Mouse (Mus musculus): ENCODE data around the gene Abcc6. TPM values are rescaled to one million over a fixed set of nuclear protein-coding genes. Genes with fewer than 3 reads are reported as not detected.
"Not testable (repeated sequence)": the region's sequence is repeated elsewhere in the genome, so short reads cannot be mapped to it uniquely, and the experiment has no call there.

Gene Abcc6
- polyA plus RNA-seq, 2 experiments from 2014 or later, result not detected

- no peak for ATAC-seq
Observed at GRCm38 (mm10) chr7:46025436-46025835, 4.7 kb downstream of the Abcc6 start.

- ATAC-seq, result no peak
Observed at GRCm38 (mm10) chr7:46021951-46022350, 8.2 kb downstream of the Abcc6 start.

GRCm38 (mm10) chr7:46019594-46019993 is 10.5 kb downstream of the Abcc6 start:
- no peak for ATAC-seq

GRCm38 (mm10) chr7:46013266-46014010 is 16.7 kb downstream of the Abcc6 start:
- ATAC-seq, result no peak

GRCm38 (mm10) chr7:46012121-46012520 is 18.0 kb downstream of the Abcc6 start:
- ATAC-seq, result no peak

- peak; percentile 58 for ATAC-seq
Observed at GRCm38 (mm10) chr7:46009578-46009977, 20.5 kb downstream of the Abcc6 start.

- no peak for ATAC-seq
Observed at GRCm38 (mm10) chr7:46002748-46003147, 27.4 kb downstream of the Abcc6 start.

GRCm38 (mm10) chr7:46000577-46000976 is 29.5 kb downstream of the Abcc6 start:
- no peak for ATAC-seq

GRCm38 (mm10) chr7:45992470-45992869 is 37.6 kb downstream of the Abcc6 start:
- no peak for ATAC-seq

- no peak for ATAC-seq
Observed at GRCm38 (mm10) chr7:45988344-45988743, 41.8 kb downstream of the Abcc6 start.

GRCm38 (mm10) chr7:45986893-45987292 is 43.2 kb downstream of the Abcc6 start:
- ATAC-seq, result no peak

- ATAC-seq, result no peak
Observed at GRCm38 (mm10) chr7:45981612-45982011, 48.5 kb downstream of the Abcc6 start.

GRCm38 (mm10) chr7:45974512-45974911 is 55.6 kb downstream of the Abcc6 start:
- ATAC-seq, result no peak

- ATAC-seq, result no peak
Observed at GRCm38 (mm10) chr7:45974103-45974502, 56.0 kb downstream of the Abcc6 start.

- no peak for ATAC-seq
Observed at GRCm38 (mm10) chr7:45973271-45973687, 56.8 kb downstream of the Abcc6 start.

GRCm38 (mm10) chr7:45971831-45972723 is 58.0 kb downstream of the Abcc6 start:
- ATAC-seq, result no peak

- ATAC-seq, result no peak
Observed at GRCm38 (mm10) chr7:45956611-45957010, 73.5 kb downstream of the Abcc6 start.

- no peak for ATAC-seq
Observed at GRCm38 (mm10) chr7:45949061-45949460, 81.0 kb downstream of the Abcc6 start.

GRCm38 (mm10) chr7:45943280-45943679 is 86.8 kb downstream of the Abcc6 start:
- peak; percentile 23 for ATAC-seq

- no peak for ATAC-seq
Observed at GRCm38 (mm10) chr7:45941986-45942385, 88.1 kb downstream of the Abcc6 start.

- no peak for ATAC-seq
Observed at GRCm38 (mm10) chr7:45939836-45940235, 90.3 kb downstream of the Abcc6 start.

GRCm38 (mm10) chr7:45935114-45935513 is 95.0 kb downstream of the Abcc6 start:
- peak; percentile 87 for ATAC-seq

- not testable (repeated sequence) for ATAC-seq
Observed at GRCm38 (mm10) chr7:45933766-45934165, 96.3 kb downstream of the Abcc6 start.

GRCm38 (mm10) chr7:45929688-45930087 is 100.4 kb downstream of the Abcc6 start:
- ATAC-seq, result no peak

All from CD4-positive, CD25-positive, alpha-beta regulatory T cell, adult 4 months (primary cell).